Mouse (Mus musculus) midbrain, embryonic 16.5 days (tissue): Measurements from ENCODE around the gene Rps6ka1. TPM values are rescaled to one million over a fixed set of nuclear protein-coding genes. Genes with fewer than 3 reads are reported as not detected.
"Not testable (repeated sequence)": the region's sequence is repeated elsewhere in the genome, so short reads cannot be mapped to it uniquely, and the experiment has no call there.

Experiments
- ATAC-seq: fragments of 200-750 bp; cut with Nextera tagmentation; 2 replicates; pipeline ENCODE4 v1.8.0; 2017; ENCODE audit warnings: moderate TSS enrichment
- H3K27ac ChIP-seq: fragments of 300-500 bp; sonication (generic); 2 replicates; pipeline ENCODE4 v1.5.1; 2014; ENCODE audit warnings: mild to moderate bottlenecking, low read length, mixed read lengths
- H3K27me3 ChIP-seq: fragments of 300-500 bp; sonication (generic); 2 replicates; pipeline ENCODE4 v1.6.1; 2014; ENCODE audit warnings: low read depth, low read length, mixed read lengths; ENCODE audit not compliant: control insufficient read depth, insufficient read depth
- H3K36me3 ChIP-seq: fragments of 300-500 bp; sonication (generic); 2 replicates; pipeline ENCODE4 v1.6.1; 2014; ENCODE audit warnings: mild to moderate bottlenecking, low read length, moderate library complexity, mixed read lengths; ENCODE audit not compliant: control insufficient read depth, insufficient read depth
- H3K4me1 ChIP-seq: fragments of 300-500 bp; sonication (generic); 2 replicates; pipeline ENCODE4 v1.6.1; 2014; ENCODE audit warnings: mild to moderate bottlenecking, low read length, mixed read lengths; ENCODE audit not compliant: control insufficient read depth, insufficient read depth
- H3K4me2 ChIP-seq: fragments of 300-500 bp; sonication (generic); 2 replicates; pipeline ENCODE4 v1.6.1; 2014; ENCODE audit warnings: mild to moderate bottlenecking, low read length, mixed read lengths
- H3K4me3 ChIP-seq: fragments of 300-500 bp; sonication (generic); 2 replicates; pipeline ENCODE4 v1.5.1; 2014; ENCODE audit warnings: low read depth, mild to moderate bottlenecking, low read length, moderate library complexity, mixed read lengths
- H3K9ac ChIP-seq: fragments of 300-500 bp; sonication (generic); 2 replicates; pipeline ENCODE4 v1.6.1; 2014; ENCODE audit warnings: low read depth, low read length, mixed read lengths
- H3K9me3 ChIP-seq: fragments of 300-500 bp; sonication (generic); replicated peaks from 2 replicates; pipeline ENCODE4 v1.6.1; 2014; ENCODE audit warnings: mild to moderate bottlenecking, low read length, mixed read lengths; ENCODE audit not compliant: control insufficient read depth, poor library complexity, severe bottlenecking
- WGBS: fragments of 180-500 bp; shearing (Covaris S2); extraction: QIAGEN DNeasy Blood & Tissue Kit; methylation state at CpG from one replicate; pipeline ENCODE4 v1.1.7; 2014; 5-methylcytosine and 5-hydroxymethylcytosine counted together
- polyA plus RNA-seq: library from polyadenylated mRNA; unstranded; fragments of >200 nt; fragmentation: Nextera tagmentation; extraction: Ambion mirVana; gene quantifications from 2 replicates; pipeline ENCODE4 v1.2.1, GENCODE M21; 2015

Gene Rps6ka1
- polyA plus RNA-seq = 21.9 and 22.2 TPM in 2 replicates

- Histone ChIP-seq H3K36me3 (no peaks in the 10 kb centered on the region), H3K27ac (peak within 1 kb of the TSS; percentile 81), H3K27me3 (no peaks in the 10 kb centered on the region), H3K4me3 (peak within 1 kb of the TSS; percentile 90), H3K9me3 (no peaks in the 10 kb centered on the region), H3K9ac (peak within 1 kb of the TSS; percentile 85), H3K4me1 (peaks cover 10% of the 10 kb centered on the region), H3K4me2 (peak within 1 kb of the TSS; percentile 92)
- peak; percentile 92 for ATAC-seq
- under 1% methylated on average over 58 of the region's 61 CpGs for WGBS
Measured at GRCm38 (mm10) chr4:133887672-133888453, at the start of gene Rps6ka1. TSS of gene Rps6ka1 (minus strand) at chr4:133887797.

- ATAC-seq = no peak
- WGBS = 76% methylated on average over 3 of the region's 3 CpGs
Measured at GRCm38 (mm10) chr4:133931785-133932184, 44.2 kb upstream of the Rps6ka1 start.

GRCm38 (mm10) chr4:133931349-133931748 lies 43.8 kb upstream of the Rps6ka1 start:
- Histone ChIP-seq H3K36me3 (no peaks in the 10 kb centered on the region), H3K9me3 (no peaks in the 10 kb centered on the region), H3K4me2 (no peak overlapping the region), H3K9ac (no peak overlapping the region), H3K4me1 (no peaks in the 10 kb centered on the region), H3K27me3 (no peaks in the 10 kb centered on the region), H3K27ac (no peak overlapping the region), H3K4me3 (no peak overlapping the region)
- 16% methylated on average over 10 of the region's 10 CpGs for WGBS
- ATAC-seq = no peak

More at GRCm38 (mm10) chr4:133931785-133932184, 44.2 kb upstream of the Rps6ka1 start:
- no peak overlapping the region for H3K27ac ChIP-seq
- no peaks in the 10 kb centered on the region for H3K36me3 ChIP-seq
- H3K9me3 ChIP-seq = no peaks in the 10 kb centered on the region
- H3K27me3 ChIP-seq = no peaks in the 10 kb centered on the region
- no peak overlapping the region for H3K4me3 ChIP-seq
- no peak overlapping the region for H3K4me2 ChIP-seq
- no peak overlapping the region for H3K9ac ChIP-seq
- no peaks in the 10 kb centered on the region for H3K4me1 ChIP-seq

GRCm38 (mm10) chr4:133929278-133929670 lies 41.7 kb upstream of the Rps6ka1 start:
- Histone ChIP-seq H3K4me1 (no peaks in the 10 kb centered on the region), H3K9ac (no peak overlapping the region), H3K4me3 (no peak overlapping the region), H3K27ac (no peak overlapping the region), H3K9me3 (no peaks in the 10 kb centered on the region), H3K27me3 (no peaks in the 10 kb centered on the region), H3K36me3 (no peaks in the 10 kb centered on the region), H3K4me2 (no peak overlapping the region)
- no peak for ATAC-seq
- 67% methylated on average over 7 of the region's 7 CpGs for WGBS

GRCm38 (mm10) chr4:133928576-133929277 lies 41.1 kb upstream of the Rps6ka1 start:
- H3K9me3 ChIP-seq = no peaks in the 10 kb centered on the region
- no peak for ATAC-seq
- no peaks in the 10 kb centered on the region for H3K27me3 ChIP-seq
- no peaks in the 10 kb centered on the region for H3K4me1 ChIP-seq
- H3K36me3 ChIP-seq = no peaks in the 10 kb centered on the region
- no peak overlapping the region for H3K4me3 ChIP-seq
- H3K9ac ChIP-seq = no peak overlapping the region
- no peak overlapping the region for H3K4me2 ChIP-seq
- no peak overlapping the region for H3K27ac ChIP-seq
- 63% methylated on average over 15 of the region's 15 CpGs for WGBS

- Histone ChIP-seq H3K4me2 (no peak overlapping the region), H3K9me3 (no peaks in the 10 kb centered on the region), H3K36me3 (no peaks in the 10 kb centered on the region), H3K4me1 (no peaks in the 10 kb centered on the region), H3K27me3 (no peaks in the 10 kb centered on the region), H3K27ac (no peak overlapping the region), H3K9ac (no peak overlapping the region), H3K4me3 (no peak overlapping the region)
- no peak for ATAC-seq
- 89% methylated on average over 4 of the region's 4 CpGs for WGBS
Measured at GRCm38 (mm10) chr4:133925204-133925603, 37.6 kb upstream of the Rps6ka1 start.

GRCm38 (mm10) chr4:133923743-133924142 lies 36.1 kb upstream of the Rps6ka1 start:
- H3K27ac ChIP-seq = no peak overlapping the region
- no peaks in the 10 kb centered on the region for H3K36me3 ChIP-seq
- H3K9ac ChIP-seq = no peak overlapping the region
- H3K4me1 ChIP-seq = no peaks in the 10 kb centered on the region
- no peak overlapping the region for H3K4me2 ChIP-seq
- no peak overlapping the region for H3K4me3 ChIP-seq
- H3K27me3 ChIP-seq = no peaks in the 10 kb centered on the region
- WGBS = 88% methylated on average over 5 of the region's 5 CpGs
- no peaks in the 10 kb centered on the region for H3K9me3 ChIP-seq
- ATAC-seq = no peak

GRCm38 (mm10) chr4:133918093-133918825 lies 30.7 kb upstream of the Rps6ka1 start:
- H3K9me3 ChIP-seq, H3K9ac ChIP-seq, H3K4me1 ChIP-seq, H3K36me3 ChIP-seq, H3K4me3 ChIP-seq, H3K27ac ChIP-seq, ATAC-seq, H3K4me2 ChIP-seq, H3K27me3 ChIP-seq: not testable (repeated sequence)
- 86% methylated on average over 13 of the region's 23 CpGs for WGBS
